Mouse (Mus musculus): ENCODE data around the gene Hk2. TPM values are rescaled to one million over a fixed set of nuclear protein-coding genes. Genes with fewer than 3 reads are reported as not detected.

The Hk2 gene
- polyA plus RNA-seq, 1 experiment from 2014 or later = 24.2 TPM

DNA sequence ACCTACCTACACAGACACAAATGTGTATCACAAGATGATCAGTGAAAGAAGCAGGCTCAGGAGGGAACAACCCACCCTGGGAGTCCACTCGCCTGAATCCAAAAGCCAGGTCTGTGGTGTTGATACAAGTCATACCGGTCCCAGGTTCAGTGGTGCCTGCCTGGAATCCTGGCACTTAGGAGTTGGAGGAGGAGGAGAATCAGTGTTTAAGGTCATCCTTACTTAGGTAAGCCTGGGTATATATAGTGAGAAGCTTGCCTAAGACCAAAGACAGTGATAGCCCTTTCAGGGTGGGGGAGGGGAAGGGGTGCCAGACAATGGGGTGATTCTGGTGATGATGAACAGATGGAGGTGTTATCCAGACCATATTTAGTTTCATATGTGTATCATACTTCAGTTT lies 9.0 kb downstream of the Hk2 start:
- WGBS = 94% methylated on average over 2 of the region's 2 CpGs
- H3K27me3 ChIP-seq (ENCODE audit: control insufficient read depth, insufficient read depth, low read length) = no peaks in the 10 kb centered on the region
- no peak overlapping the region for H3K4me2 ChIP-seq (ENCODE audit: low read depth, low read length)
- H3K4me1 ChIP-seq (ENCODE audit: control insufficient read depth, insufficient read depth, low read length) = peaks cover 18% of the 10 kb centered on the region
- no peak for ATAC-seq (ENCODE audit: insufficient read depth, low FRiP score)
- H3K9ac ChIP-seq (ENCODE audit: low read length) = no peak overlapping the region
- no peak overlapping the region for H3K4me3 ChIP-seq (replicated peaks; ENCODE audit: low read length)
- H3K9me3 ChIP-seq (replicated peaks; ENCODE audit: control insufficient read depth, low read length) = no peaks in the 10 kb centered on the region
- no peaks in the 10 kb centered on the region for H3K36me3 ChIP-seq (ENCODE audit: control insufficient read depth, insufficient read depth, low read length)
- no peak overlapping the region for H3K27ac ChIP-seq (ENCODE audit: low read length)

DNA sequence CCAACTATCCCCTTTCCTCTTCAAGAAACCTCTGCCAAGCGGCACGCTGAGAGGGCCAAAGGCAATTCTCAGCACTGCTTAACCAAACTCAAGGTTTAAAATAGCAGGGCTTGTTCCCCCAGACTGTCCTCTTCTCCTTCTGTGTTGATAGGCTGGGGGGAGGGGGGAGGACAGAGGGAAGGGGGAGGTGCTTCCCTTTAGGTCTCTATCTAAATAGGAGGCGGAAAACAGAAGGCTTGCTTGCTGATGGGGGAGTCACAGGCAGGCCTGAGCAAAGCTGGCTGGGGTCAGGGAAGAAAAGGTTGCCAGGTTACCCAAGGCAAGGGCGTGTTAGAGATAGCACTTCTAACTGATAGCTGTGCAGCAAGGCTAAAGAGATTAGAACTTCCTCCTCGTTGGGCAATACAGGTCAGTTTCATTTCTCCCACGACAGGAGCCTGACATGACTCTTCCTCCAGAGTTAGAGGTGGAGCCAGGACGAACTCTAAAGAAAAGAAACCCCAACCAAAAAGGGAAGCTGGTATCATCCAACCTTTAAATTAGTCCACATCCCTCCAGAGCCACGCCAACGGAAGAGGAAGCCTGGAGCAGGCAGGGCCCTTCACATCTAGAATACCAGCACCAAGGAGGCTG lies 10.3 kb downstream of the Hk2 start:
- Histone ChIP-seq H3K4me2 (ENCODE audit: low read depth, low read length) (0 out of 2 replicates have a peak overlapping the region, but pooled peaks have one; percentile 1), H3K9me3 (replicated peaks; ENCODE audit: control insufficient read depth, low read length) (no peaks in the 10 kb centered on the region), H3K27ac (ENCODE audit: low read length) (peak overlapping the region; percentile 59)

DNA sequence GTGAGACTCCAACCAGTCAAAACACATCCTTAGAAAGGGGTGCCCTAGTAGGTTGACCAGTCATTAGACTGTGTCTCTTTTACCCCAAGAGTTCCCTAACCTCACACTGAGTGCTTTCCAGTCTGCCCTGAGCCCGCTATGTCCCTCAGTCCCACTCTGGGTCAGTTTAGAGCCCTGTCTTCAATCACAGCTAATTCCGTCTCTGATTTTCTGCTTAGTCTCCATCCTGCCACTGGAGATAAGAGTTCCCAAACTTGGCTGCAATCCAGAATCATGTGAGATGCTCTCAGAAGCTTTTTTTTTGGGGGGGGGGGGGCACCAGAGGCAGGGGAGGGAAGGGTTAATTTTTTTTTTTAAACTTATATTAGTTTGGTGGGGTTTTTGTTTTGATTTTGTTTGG lies 11.5 kb downstream of the Hk2 start:
- peaks cover 18% of the 10 kb centered on the region for H3K4me1 ChIP-seq (ENCODE audit: control insufficient read depth, insufficient read depth, low read length)
- WGBS = 50% methylated on average over 2 of the region's 2 CpGs
- H3K4me3 ChIP-seq (replicated peaks; ENCODE audit: low read length) = no peak overlapping the region
- H3K27ac ChIP-seq (ENCODE audit: low read length) = no peak overlapping the region
- no peaks in the 10 kb centered on the region; the same call in 1 of the 2 replicates for H3K36me3 ChIP-seq (ENCODE audit: control insufficient read depth, insufficient read depth, low read length)
- no peak overlapping the region for H3K9ac ChIP-seq (ENCODE audit: low read length)
- no peaks in the 10 kb centered on the region for H3K27me3 ChIP-seq (ENCODE audit: control insufficient read depth, insufficient read depth, low read length)
- H3K9me3 ChIP-seq (replicated peaks; ENCODE audit: control insufficient read depth, low read length) = no peaks in the 10 kb centered on the region
- H3K4me2 ChIP-seq (ENCODE audit: low read depth, low read length) = no peak overlapping the region
- no peak for ATAC-seq (ENCODE audit: insufficient read depth, low FRiP score)

More for the DNA sequence above, 10.3 kb downstream of the Hk2 start:
- Histone ChIP-seq H3K27me3 (ENCODE audit: control insufficient read depth, insufficient read depth, low read length) (no peaks in the 10 kb centered on the region), H3K36me3 (ENCODE audit: control insufficient read depth, insufficient read depth, low read length) (no peaks in the 10 kb centered on the region), H3K4me3 (replicated peaks; ENCODE audit: low read length) (no peak overlapping the region), H3K4me1 (ENCODE audit: control insufficient read depth, insufficient read depth, low read length) (peaks cover 18% of the 10 kb centered on the region), H3K9ac (ENCODE audit: low read length) (0 out of 2 replicates have a peak overlapping the region, but pooled peaks have one; percentile 17)
- ATAC-seq (ENCODE audit: insufficient read depth, low FRiP score) = peak; percentile 79
- 25% methylated on average over 9 of the region's 9 CpGs for WGBS

GRCm38 (mm10) chr6:82760749-82761357 lies 13.4 kb downstream of the Hk2 start:
- no peak overlapping the region for H3K27ac ChIP-seq (ENCODE audit: low read length)
- 71% methylated on average over 3 of the region's 3 CpGs for WGBS
- H3K27me3 ChIP-seq (ENCODE audit: control insufficient read depth, insufficient read depth, low read length) = no peaks in the 10 kb centered on the region
- no peaks in the 10 kb centered on the region; the same call in 1 of the 2 replicates for H3K36me3 ChIP-seq (ENCODE audit: control insufficient read depth, insufficient read depth, low read length)
- no peak overlapping the region for H3K4me3 ChIP-seq (replicated peaks; ENCODE audit: low read length)
- ATAC-seq (ENCODE audit: insufficient read depth, low FRiP score) = no peak
- no peaks in the 10 kb centered on the region for H3K9me3 ChIP-seq (replicated peaks; ENCODE audit: control insufficient read depth, low read length)
- H3K4me2 ChIP-seq (ENCODE audit: low read depth, low read length) = no peak overlapping the region
- H3K4me1 ChIP-seq (ENCODE audit: control insufficient read depth, insufficient read depth, low read length) = peaks cover 25% of the 10 kb centered on the region
- no peak overlapping the region for H3K9ac ChIP-seq (ENCODE audit: low read length)

DNA sequence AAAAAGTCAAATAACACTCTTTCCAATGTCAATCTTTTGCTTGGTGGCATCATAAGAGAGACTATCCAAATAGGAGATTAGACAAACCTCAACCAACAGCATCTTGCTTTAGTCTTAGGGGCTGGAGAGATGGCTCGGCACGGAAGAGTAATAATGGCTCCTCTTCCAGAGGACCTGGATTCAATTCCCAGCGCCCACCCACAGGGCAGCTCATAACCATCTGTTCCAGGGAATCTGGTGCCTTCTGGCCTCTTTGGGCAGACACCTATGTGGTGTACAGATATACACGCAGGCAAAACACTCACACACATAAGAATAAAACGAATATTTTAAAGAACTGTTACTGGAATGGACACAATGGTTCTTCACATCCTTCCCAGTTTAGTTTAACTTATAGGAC lies 15.0 kb downstream of the Hk2 start:
- 89% methylated on average over 5 of the region's 5 CpGs for WGBS
- Histone ChIP-seq H3K4me2 (ENCODE audit: low read depth, low read length) (no peak overlapping the region), H3K4me3 (replicated peaks; ENCODE audit: low read length) (no peak overlapping the region), H3K27ac (ENCODE audit: low read length) (no peak overlapping the region), H3K4me1 (ENCODE audit: control insufficient read depth, insufficient read depth, low read length) (peaks cover 19% of the 10 kb centered on the region), H3K36me3 (ENCODE audit: control insufficient read depth, insufficient read depth, low read length) (no peaks in the 10 kb centered on the region; the same call in 1 of the 2 replicates), H3K9ac (ENCODE audit: low read length) (no peak overlapping the region), H3K9me3 (replicated peaks; ENCODE audit: control insufficient read depth, low read length) (no peaks in the 10 kb centered on the region), H3K27me3 (ENCODE audit: control insufficient read depth, insufficient read depth, low read length) (no peaks in the 10 kb centered on the region)
- ATAC-seq (ENCODE audit: insufficient read depth, low FRiP score) = no peak

GRCm38 (mm10) chr6:82756799-82757210 lies 17.4 kb downstream of the Hk2 start:
- WGBS = 62% methylated on average over 9 of the region's 9 CpGs
- Histone ChIP-seq H3K9ac (ENCODE audit: low read length) (no peak overlapping the region), H3K27ac (ENCODE audit: low read length) (no peak overlapping the region), H3K9me3 (replicated peaks; ENCODE audit: control insufficient read depth, low read length) (no peaks in the 10 kb centered on the region), H3K27me3 (ENCODE audit: control insufficient read depth, insufficient read depth, low read length) (no peaks in the 10 kb centered on the region), H3K36me3 (ENCODE audit: control insufficient read depth, insufficient read depth, low read length) (no peaks in the 10 kb centered on the region; the same call in 1 of the 2 replicates), H3K4me3 (replicated peaks; ENCODE audit: low read length) (no peak overlapping the region), H3K4me2 (ENCODE audit: low read depth, low read length) (no peak overlapping the region), H3K4me1 (ENCODE audit: control insufficient read depth, insufficient read depth, low read length) (peaks cover 7% of the 10 kb centered on the region)
- peak; percentile 65; the same call in 1 of the 2 replicates for ATAC-seq (ENCODE audit: insufficient read depth, low FRiP score)

DNA sequence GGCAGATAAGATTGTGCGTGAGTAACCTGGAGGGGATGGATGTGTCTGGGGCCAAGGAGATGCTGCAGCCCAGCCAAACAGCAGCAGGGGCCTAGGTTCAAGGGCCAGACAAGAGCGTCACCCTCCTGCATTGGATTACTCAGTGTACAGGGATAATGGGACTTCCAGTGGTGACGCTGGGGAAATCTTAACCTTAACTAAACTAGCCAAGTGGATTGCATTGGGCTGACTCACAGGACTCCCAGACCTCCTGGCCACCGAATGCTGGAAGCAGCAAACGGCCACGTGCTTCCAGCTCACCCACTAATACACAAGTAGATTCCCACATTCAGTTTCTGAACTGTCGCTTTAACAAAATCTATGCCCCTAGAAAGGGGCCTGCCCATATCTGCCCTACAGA lies 18.0 kb downstream of the Hk2 start:
- Histone ChIP-seq H3K9ac (ENCODE audit: low read length) (no peak overlapping the region), H3K4me2 (ENCODE audit: low read depth, low read length) (no peak overlapping the region), H3K27me3 (ENCODE audit: control insufficient read depth, insufficient read depth, low read length) (no peaks in the 10 kb centered on the region), H3K9me3 (replicated peaks; ENCODE audit: control insufficient read depth, low read length) (no peaks in the 10 kb centered on the region), H3K27ac (ENCODE audit: low read length) (no peak overlapping the region), H3K4me3 (replicated peaks; ENCODE audit: low read length) (no peak overlapping the region), H3K4me1 (ENCODE audit: control insufficient read depth, insufficient read depth, low read length) (peaks cover 7% of the 10 kb centered on the region; the same call in 1 of the 2 replicates), H3K36me3 (ENCODE audit: control insufficient read depth, insufficient read depth, low read length) (no peaks in the 10 kb centered on the region; the same call in 1 of the 2 replicates)
- ATAC-seq (ENCODE audit: insufficient read depth, low FRiP score) = no peak
- 81% methylated on average over 7 of the region's 7 CpGs for WGBS

DNA sequence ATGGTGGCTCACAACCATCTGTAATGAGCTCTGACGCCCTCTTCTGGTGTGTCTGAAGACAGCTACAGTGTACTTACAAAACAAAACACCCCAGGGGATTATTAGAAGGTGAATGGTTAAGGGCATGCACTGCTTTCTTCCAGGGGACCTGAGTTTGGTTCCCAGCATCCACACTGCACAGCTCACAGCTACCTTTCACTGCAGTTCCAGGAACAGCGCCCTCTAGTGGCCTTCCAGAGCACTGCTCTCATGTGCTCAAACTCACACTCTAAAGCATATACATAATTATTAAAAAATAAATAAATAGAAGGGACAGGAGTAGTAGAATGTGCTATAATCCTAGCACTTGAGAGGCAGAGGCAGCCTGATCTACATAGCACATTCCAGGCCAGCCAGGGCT lies 18.9 kb downstream of the Hk2 start:
- Histone ChIP-seq H3K9me3 (replicated peaks; ENCODE audit: control insufficient read depth, low read length) (no peaks in the 10 kb centered on the region), H3K4me1 (ENCODE audit: control insufficient read depth, insufficient read depth, low read length) (peaks cover 7% of the 10 kb centered on the region; the same call in 1 of the 2 replicates), H3K4me3 (replicated peaks; ENCODE audit: low read length) (no peak overlapping the region), H3K27me3 (ENCODE audit: control insufficient read depth, insufficient read depth, low read length) (no peaks in the 10 kb centered on the region), H3K9ac (ENCODE audit: low read length) (no peak overlapping the region), H3K36me3 (ENCODE audit: control insufficient read depth, insufficient read depth, low read length) (no peaks in the 10 kb centered on the region; the same call in 1 of the 2 replicates), H3K27ac (ENCODE audit: low read length) (no peak overlapping the region), H3K4me2 (ENCODE audit: low read depth, low read length) (no peak overlapping the region)
- WGBS = 37% methylated on average over 2 of the region's 2 CpGs
- no peak for ATAC-seq (ENCODE audit: insufficient read depth, low FRiP score)

DNA sequence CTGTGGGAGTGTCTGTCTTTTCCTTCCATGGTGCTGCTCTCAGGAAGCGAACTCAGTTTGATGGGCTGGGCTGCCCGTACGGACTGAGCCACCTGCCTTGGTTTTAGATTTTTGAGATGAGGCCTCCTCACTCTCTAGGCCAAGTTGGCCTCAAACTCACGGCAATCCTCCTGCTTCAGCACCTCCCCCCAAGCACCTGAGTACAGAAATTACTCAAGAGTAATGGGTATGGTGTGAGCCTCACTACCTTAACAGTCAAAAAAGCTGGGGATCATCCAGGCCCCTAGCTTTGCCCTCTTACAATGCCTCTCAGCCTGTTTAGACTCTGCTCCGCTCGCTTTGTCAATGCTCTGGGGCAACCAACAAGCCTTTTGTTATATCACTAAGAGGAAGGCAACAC lies 19.5 kb downstream of the Hk2 start:
- Histone ChIP-seq H3K9ac (ENCODE audit: low read length) (no peak overlapping the region), H3K27ac (ENCODE audit: low read length) (no peak overlapping the region), H3K27me3 (ENCODE audit: control insufficient read depth, insufficient read depth, low read length) (no peaks in the 10 kb centered on the region), H3K4me2 (ENCODE audit: low read depth, low read length) (no peak overlapping the region), H3K9me3 (replicated peaks; ENCODE audit: control insufficient read depth, low read length) (no peaks in the 10 kb centered on the region), H3K36me3 (ENCODE audit: control insufficient read depth, insufficient read depth, low read length) (no peaks in the 10 kb centered on the region; the same call in 1 of the 2 replicates), H3K4me1 (ENCODE audit: control insufficient read depth, insufficient read depth, low read length) (peaks cover 7% of the 10 kb centered on the region; the same call in 1 of the 2 replicates), H3K4me3 (replicated peaks; ENCODE audit: low read length) (no peak overlapping the region)
- ATAC-seq (ENCODE audit: insufficient read depth, low FRiP score) = no peak
- 89% methylated on average over 6 of the region's 6 CpGs for WGBS
